Mouse (Mus musculus) left cerebral cortex, postnatal 36 days (tissue): ENCODE measurements around the gene St6gal1. TPM values are rescaled to one million over a fixed set of nuclear protein-coding genes. Genes with fewer than 3 reads are reported as not detected.

Experiments
- DNase-seq, 2 experiments: peaks; one replicate each; pipeline ENCODE4 v3.0.0; 2021 to 2022; ENCODE audit warnings: low spot score in 2 of 2, mixed read lengths in 1 of 2
- intact Hi-C: fragments of 180-260 bp; cut with DNase I; formaldehyde crosslinking; loops from one replicate; pipeline ENCODE4 v1.15.1; 2025
- total RNA-seq, 2 experiments: library from RNA; stranded (reverse); gene quantifications; 2 replicates each; pipeline ENCODE4 v1.2.3; 2021

The St6gal1 gene
- total RNA-seq, 2 experiments from 2014 or later: 15.5 to 17.3 TPM

- intact Hi-C loops: no loop called here
- DNase-seq: no peak
Measured at GRCm38 (mm10) chr16:23317411-23318047, 93.0 kb downstream of the St6gal1 start.

GRCm38 (mm10) chr16:23320025-23320424, 95.5 kb downstream of the St6gal1 start:
- DNase-seq: no peak

GRCm38 (mm10) chr16:23320579-23320978, 96.0 kb downstream of the St6gal1 start:
- no peak for DNase-seq
- intact Hi-C loops: no loop called here

More at GRCm38 (mm10) chr16:23320025-23320424, 95.5 kb downstream of the St6gal1 start:
- intact Hi-C loops: no loop called here

GRCm38 (mm10) chr16:23322453-23322852, 97.9 kb downstream of the St6gal1 start:
- DNase-seq: no peak
- intact Hi-C loops: no loop called here

GRCm38 (mm10) chr16:23323915-23324314, 99.4 kb downstream of the St6gal1 start:
- DNase-seq: no peak
- intact Hi-C loops: no loop called here

- no peak for DNase-seq
- intact Hi-C loops: no loop called here
Measured at GRCm38 (mm10) chr16:23324867-23325650, 100.5 kb downstream of the St6gal1 start.

GRCm38 (mm10) chr16:23326664-23327063, 102.1 kb downstream of the St6gal1 start:
- intact Hi-C loops: no loop called here

GRCm38 (mm10) chr16:23327266-23327665, 102.7 kb downstream of the St6gal1 start:
- no peak for DNase-seq
- intact Hi-C loops: no loop called here

More at GRCm38 (mm10) chr16:23326664-23327063, 102.1 kb downstream of the St6gal1 start:
- DNase-seq: no peak

- DNase-seq: no peak
- intact Hi-C loops: no loop called here
Measured at GRCm38 (mm10) chr16:23328201-23328600, 103.7 kb downstream of the St6gal1 start.

GRCm38 (mm10) chr16:23332136-23332535, 107.6 kb downstream of the St6gal1 start:
- intact Hi-C loops: no loop called here

GRCm38 (mm10) chr16:23332686-23333085, 108.1 kb downstream of the St6gal1 start:
- intact Hi-C loops: no loop called here
- DNase-seq: no peak

More at GRCm38 (mm10) chr16:23332136-23332535, 107.6 kb downstream of the St6gal1 start:
- DNase-seq: no peak

GRCm38 (mm10) chr16:23333875-23334551, 109.5 kb downstream of the St6gal1 start:
- intact Hi-C loops: no loop called here
- no peak for DNase-seq

- no peak for DNase-seq
- intact Hi-C loops: no loop called here
Measured at GRCm38 (mm10) chr16:23337317-23337716, 112.8 kb downstream of the St6gal1 start.

GRCm38 (mm10) chr16:23341254-23341653, 116.7 kb downstream of the St6gal1 start:
- intact Hi-C loops: no loop called here
- no peak for DNase-seq

- intact Hi-C loops: no loop called here
- DNase-seq: no peak
Measured at GRCm38 (mm10) chr16:23350802-23351201, 126.3 kb downstream of the St6gal1 start.

GRCm38 (mm10) chr16:23361031-23361430, 136.5 kb downstream of the St6gal1 start:
- DNase-seq: no peak
- intact Hi-C loops: no loop called here

GRCm38 (mm10) chr16:23361434-23361970, 137.0 kb downstream of the St6gal1 start:
- intact Hi-C loops: no loop called here

GRCm38 (mm10) chr16:23364328-23364990, 139.9 kb downstream of the St6gal1 start:
- intact Hi-C loops: no loop called here
- no peak for DNase-seq

More at GRCm38 (mm10) chr16:23361434-23361970, 137.0 kb downstream of the St6gal1 start:
- DNase-seq: no peak

GRCm38 (mm10) chr16:23369124-23369523, 144.6 kb downstream of the St6gal1 start:
- DNase-seq: no peak
- intact Hi-C loops: no loop called here

GRCm38 (mm10) chr16:23370724-23371123, 146.2 kb downstream of the St6gal1 start:
- intact Hi-C loops: no loop called here
- DNase-seq: no peak
